Mouse (Mus musculus): ENCODE measurements around the gene Gm10134. TPM values are rescaled to one million over a fixed set of nuclear protein-coding genes. Genes with fewer than 3 reads are reported as not detected.
"Not testable (repeated sequence)": the region's sequence is repeated elsewhere in the genome, so short reads cannot be mapped to it uniquely, and the experiment has no call there.

Gm10134 gene
- not detected for total RNA-seq (2021)
- long read RNA-seq, experiment 1 = 0 reads
- long read RNA-seq, experiment 2 = 0 reads

DNA sequence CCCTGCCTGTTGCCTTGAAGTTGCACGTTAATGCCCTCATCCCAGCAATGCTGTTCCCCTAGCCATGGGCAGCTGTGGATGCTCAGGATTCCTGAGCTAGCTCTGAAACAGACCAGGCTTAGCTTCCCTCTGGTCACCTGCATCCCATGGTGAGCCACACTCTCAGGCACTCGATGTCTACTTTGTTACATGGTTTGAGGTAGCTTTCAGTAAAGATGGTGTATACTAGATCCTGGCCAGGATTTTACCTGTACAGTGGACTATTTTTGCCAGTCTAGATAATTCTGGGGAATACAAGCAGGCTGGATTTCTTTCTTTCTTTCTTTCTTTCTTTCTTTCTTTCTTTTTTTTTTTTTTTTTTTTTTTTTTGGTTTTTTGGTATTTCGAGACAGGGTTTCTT lies at the start of gene Gm10134:
Gene Gm10134 (plus strand): TSS at position 301 of the 400 bp plus-strand sequence.
- DNase-seq (ENCODE audit: low spot score in 2 of 2) = no peak

DNA sequence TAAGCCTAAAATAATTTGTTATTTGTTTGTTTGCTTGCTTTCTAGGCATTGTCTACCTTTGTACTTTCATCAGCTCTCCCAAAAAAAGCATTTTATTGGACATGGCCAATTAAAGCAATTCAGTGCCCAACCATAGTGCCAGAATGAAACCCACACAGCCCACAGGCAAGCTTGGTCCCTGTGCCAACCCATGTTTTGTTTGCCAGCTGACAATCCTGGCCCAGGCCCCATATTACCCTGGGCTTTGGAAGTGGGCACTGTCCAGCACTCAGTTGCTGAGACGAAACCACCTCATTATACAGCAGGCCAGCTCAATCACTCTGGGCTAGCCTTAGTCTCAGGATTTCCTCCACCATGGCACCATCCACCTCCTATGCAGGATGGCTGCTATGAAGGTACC lies 49.3 kb upstream of the Gm10134 start:
- DNase-seq (ENCODE audit: low spot score in 2 of 2) = peak in 1 of 2 experiments; percentile 42

DNA sequence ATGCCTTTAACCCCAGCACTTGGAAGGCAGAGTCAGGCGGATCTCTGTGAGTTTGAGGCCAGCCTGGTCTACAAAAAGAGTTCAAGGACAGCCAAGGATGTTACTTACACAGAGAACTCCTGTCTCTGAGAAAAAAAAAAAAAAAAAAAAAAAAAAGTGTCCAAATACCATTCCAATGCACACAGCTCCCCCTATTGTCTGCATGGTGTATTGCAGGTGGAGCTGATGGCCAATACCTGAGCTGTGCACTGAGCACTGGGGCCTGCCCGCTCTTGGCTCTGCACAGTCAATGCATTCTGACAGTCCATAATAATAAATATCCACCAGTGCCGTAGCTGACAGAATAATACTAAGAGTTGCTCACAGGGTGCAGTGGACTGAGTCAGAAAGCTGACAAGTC lies 42.0 kb upstream of the Gm10134 start:
- peak; percentile 50 to 52 for DNase-seq (ENCODE audit: low spot score in 2 of 2)

DNA sequence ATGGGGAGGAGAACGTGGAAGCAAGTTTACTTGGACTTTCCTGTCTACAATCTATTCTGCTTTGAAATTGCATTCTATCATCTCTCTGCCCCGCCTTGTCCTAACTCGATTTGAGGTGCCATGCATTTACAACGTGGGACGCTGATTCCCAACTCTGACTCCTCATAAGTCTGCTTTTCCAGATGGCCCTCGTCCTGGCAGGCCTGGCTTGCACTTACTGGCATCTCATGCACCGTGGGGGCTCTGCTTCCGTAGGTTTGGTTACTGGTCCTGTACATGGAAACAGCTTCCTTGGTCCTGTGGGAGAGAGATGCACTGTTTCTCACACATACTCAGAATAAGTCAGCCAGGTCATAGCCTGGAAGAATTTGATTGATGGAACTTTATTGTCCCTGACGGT lies 41.0 kb upstream of the Gm10134 start:
- DNase-seq (ENCODE audit: low spot score in 2 of 2) = no peak

DNA sequence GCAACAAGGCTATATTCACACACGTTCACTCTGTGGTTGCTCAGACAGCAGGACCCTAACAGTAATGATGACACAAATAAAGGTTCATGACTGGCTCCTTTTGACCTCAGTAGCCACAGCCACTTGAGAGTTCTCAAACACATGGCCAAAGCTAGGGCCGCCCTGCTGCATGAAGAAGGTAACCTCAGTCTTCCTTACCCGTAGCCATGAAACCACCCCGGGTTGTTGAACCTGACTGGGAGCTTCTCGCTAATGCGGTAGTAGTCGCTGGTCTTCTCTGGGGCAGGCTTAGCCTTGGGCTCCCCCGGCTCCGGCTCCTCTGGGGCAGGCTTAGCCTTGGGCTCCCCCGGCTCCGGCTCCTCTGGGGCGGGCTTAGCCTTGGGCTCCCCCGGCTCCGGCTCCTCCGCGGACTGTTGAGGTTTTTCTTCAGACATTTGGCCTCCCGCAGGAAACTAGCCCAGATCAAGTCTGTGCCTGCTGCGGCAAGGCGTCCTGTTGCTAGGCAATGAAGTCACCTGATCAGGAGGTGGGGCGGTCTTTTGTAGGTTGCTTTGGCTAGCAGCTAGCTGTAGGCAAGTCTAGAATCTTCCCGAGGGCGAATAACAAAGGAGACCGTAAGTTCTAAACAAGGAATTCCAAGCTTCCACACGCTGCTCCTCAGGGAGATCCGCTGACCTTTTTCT lies 39.9 kb upstream of the Gm10134 start, which contains the start of gene 1700007K13Rik:
Gene 1700007K13Rik (minus strand): TSS at position 497 of the 683 bp plus-strand sequence.
- DNase-seq (ENCODE audit: low spot score in 2 of 2) = peak; percentile 46 to 59

DNA sequence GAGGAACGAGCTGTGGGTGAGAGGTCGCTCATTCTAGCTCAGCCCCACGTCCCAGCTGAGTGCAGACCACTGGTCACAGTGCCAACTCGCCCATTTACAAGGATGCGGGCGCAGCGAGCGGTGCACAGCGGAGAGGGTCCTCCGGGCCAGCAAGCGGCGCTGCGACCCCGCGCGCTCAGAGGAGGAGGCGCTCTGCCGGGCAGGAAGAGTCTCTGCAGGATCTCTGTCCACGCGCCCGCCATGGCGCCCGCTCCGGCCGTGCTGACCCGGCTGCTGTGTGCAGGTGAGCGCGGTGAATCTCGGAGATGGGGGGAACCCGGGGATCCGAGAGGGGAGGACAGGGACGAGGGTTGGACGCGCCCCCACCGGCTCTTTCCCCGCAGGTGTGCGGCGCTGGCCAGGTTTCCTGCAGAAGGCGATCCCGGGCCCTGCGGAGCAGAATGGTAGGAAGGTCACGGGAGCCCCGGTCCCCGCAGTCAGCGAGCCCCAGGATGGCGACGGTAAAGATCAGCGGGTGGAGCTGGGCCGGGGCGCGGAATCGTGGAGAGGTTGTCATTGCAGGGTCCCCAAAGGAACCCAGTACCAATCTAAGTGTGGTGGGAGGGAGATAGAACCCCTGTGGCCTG lies 37.9 kb upstream of the Gm10134 start, which contains the start of gene Mrps2:
Gene Mrps2 (plus strand): TSS at position 207 of the 626 bp plus-strand sequence.
- DNase-seq (ENCODE audit: low spot score in 2 of 2) = peak; percentile 74 to 84

DNA sequence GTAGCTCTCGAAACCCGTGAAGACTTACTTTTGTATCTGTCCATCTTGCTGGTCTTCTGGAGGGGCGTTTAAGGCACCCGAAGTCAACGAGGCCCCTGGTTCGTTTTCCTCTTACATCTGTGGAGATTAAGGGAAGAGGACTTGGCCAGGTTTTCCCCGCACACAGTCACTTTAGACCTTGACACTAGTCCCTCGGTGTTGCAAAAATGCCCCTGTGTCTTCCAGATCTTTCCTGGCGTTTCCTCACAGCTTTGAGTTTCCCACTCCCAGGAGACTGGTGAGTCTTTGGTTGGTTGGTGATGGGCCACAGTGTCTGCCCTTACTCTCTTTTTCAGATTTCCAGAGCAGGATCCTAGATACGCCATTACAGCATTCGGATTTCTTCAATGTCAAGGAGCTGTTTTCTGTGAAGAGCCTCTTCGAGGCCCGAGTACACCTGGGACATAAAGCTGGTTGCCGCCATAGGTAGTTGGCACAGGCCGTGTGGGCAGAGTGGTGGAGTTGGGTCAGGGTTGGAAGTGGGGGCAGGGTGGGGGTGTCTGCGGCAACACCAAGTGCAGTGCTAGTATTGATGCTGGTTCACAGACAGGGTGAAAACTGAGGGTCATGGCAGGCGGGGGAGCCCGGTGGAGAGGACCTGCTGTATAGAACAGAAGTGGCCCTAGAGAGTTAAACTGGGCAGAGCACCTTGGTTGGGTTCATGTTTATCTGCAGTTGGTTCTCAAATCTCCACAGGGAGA lies 37.2 kb upstream of the Gm10134 start:
- DNase-seq (ENCODE audit: low spot score in 2 of 2) = no peak

DNA sequence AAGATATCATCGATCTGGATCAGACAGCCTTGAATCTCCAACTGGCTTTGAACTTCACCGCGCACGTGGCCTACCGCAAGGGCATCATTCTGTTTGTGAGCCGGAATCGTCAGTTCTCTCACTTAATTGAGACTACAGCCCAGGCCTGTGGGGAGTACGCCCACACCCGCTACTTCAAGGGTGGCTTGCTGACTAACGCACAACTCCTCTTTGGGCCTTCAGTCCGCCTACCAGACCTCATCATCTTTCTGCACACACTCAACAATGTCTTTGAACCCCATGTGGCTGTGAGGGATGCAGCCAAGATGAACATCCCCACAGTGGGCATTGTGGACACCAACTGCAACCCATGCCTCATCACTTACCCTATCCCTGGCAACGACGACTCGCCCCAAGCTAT lies 36.4 kb upstream of the Gm10134 start:
- no peak for DNase-seq (ENCODE audit: low spot score in 2 of 2)

DNA sequence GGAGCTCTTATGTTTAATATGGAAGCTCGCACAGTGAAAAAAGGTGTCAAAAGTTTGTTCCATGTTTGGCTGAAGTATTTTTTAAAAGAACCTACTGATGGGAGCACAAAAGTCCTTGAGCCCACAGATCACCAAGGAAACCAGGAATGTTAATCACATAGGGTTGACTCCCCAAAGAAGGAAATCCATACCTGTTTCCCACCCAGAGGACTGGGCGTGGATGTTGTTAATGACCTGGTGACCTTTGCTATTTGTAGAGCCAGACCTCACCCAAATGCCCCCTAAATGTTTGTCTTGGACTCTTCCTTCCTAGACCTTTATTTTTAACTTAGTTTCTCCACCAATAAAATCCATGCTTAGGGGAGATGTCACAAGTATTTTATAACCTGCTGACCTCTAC lies 35.3 kb upstream of the Gm10134 start:
- no peak for DNase-seq (ENCODE audit: low spot score in 2 of 2)

DNA sequence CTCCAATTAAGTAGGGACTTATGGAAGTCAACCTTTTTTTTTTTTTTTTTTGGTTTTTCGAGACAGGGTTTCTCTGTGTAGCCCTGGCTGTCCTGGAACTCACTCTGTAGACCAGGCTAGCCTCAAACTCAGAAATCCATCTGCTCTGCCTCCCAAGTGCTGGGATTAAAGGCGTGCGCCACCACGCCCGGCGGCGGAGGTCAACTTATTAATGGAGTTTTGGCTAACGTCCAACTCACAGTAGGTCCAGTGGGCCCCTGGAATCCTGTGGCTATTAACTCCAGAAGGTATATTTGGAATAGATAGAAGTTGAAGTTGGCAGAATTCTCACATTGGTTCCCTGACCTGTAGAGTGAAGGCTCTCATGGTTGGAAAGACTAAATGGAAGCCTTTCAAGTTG lies 33.9 kb upstream of the Gm10134 start:
- not testable (repeated sequence) for DNase-seq (ENCODE audit: low spot score in 2 of 2)

DNA sequence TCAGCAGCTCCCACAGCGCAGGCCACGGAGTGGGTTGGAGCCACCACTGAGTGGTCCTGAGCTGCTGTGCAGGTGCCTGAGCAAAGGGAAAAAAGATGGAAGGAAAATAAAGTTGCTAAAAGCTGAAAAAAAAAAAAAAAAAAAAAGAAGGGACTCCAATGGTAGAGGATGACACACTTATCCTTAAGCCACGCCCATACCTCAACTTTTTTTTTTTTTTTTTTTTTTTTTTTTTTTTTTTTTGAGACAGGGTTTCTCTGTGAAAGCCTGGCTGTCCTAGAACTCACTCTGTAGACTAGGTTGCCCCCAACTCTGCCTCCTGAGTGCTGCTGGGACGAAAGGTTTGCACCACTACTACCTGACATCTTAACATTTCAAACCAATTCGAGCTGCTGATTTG lies 27.9 kb upstream of the Gm10134 start:
- DNase-seq (ENCODE audit: low spot score in 2 of 2) = not testable (repeated sequence)

DNA sequence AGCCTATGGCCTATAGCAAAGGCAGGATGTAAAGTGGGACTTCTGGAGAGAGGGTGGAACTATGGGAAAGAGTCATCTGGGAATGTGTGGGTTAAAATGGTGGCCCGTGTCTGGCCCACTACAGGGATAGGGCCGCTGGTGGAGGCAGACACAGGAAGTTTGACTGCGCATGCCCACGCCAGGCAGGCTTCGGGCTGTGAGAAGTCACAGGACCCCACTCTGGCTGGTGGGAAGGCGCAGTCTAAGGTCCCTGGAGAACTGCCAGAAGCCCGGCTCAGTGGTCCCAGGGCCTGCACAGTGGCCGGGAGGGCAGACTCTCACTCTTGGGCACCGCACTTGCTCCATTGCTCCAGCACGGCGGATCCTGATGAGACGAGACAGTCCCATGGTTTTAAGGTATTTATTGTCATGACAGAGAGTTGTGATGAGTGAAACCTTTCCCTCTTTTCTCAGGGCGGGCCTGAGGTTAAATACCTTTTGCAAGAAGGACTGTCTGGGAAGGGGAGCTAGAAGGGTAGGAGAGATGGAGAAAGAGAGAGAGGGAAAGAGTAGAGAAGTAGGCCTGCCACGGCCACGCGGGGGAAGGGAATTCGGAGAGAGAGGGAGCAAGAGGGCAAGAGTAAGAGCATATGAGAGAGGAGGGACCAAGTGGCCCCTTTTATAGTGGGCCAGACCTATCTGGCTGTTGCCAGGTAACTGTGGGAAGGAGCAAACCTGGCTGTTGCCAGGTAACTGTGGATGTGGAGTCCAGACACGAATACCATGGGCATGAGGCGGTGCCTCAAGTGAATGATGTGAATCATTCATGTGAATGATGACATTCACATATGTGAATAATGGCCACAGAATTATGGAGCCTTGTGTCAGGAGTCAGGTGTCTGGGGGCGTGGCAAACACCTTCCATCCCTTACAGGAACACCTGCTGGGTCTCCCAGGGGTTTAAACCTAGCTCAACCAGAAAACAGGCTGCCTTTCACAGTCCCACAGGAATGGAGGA lies 26.4 kb upstream of the Gm10134 start:
- DNase-seq (ENCODE audit: low spot score in 2 of 2) = no peak

DNA sequence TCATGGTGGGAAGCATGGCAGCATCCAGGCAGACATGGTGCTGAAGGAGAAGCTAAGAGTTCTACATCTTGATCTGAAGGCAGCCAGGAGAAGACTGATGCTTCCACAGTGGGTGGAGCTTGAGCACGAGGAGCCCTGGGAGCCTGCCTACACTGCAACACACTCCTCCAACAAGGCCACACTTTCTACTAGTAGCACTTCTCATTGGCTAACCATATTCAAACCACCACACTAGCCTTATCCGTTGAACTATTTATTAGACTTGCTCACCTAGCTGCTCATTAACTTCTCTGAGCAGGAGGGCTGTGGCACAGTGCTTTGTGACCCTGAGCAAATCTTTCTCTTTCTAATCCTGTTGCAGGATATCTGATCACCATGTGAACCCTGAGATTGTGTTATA lies 22.0 kb upstream of the Gm10134 start:
- DNase-seq (ENCODE audit: low spot score in 2 of 2) = no peak

DNA sequence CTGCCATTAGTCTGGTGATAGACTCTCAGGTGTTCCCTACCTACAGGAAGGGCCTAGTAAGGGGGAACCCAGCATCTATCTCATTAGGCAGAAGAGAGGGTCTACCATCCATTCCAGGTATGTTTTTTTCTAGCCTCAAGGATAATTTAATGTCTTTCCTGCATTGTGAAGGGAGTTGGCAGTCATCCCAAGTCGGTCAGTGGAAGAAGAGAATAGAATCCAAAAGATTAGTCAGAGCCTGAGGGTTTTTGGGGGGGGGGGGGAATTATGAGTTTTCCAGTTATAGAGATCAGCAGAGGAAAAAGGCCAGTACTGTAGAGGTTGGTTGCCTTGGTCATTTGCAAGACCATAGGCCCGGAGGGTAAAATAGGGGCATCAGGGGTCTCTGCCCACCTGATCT lies 11.4 kb upstream of the Gm10134 start:
- no peak for DNase-seq (ENCODE audit: low spot score in 2 of 2)

DNA sequence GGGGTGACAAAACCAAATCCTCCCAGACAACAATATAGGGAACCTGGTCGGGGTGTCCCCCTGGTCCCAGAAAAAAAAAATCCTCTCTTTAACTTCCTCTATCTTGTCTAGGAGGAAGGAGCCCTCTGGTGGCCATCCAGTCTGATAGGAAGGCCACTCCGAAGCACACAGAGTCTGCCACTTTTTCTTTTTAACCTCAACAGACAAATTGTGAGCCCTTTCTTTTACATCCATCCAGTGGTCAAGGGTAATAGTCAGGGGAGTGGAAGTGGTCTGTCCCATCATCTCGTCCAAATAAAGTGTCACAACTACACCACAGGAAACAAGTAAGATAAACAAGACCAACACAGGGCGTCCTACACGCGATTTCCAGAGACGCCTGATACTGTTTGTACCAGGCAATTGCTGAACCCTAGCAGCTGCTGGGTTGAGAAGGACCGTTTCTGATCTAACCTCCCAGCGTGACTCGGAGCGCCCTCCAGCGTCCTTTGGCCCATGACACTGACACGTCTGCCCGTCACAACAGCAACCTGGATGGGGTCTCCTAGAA lies 10.6 kb upstream of the Gm10134 start:
- DNase-seq (ENCODE audit: low spot score in 2 of 2) = peak in 1 of 2 experiments; percentile 44

DNA sequence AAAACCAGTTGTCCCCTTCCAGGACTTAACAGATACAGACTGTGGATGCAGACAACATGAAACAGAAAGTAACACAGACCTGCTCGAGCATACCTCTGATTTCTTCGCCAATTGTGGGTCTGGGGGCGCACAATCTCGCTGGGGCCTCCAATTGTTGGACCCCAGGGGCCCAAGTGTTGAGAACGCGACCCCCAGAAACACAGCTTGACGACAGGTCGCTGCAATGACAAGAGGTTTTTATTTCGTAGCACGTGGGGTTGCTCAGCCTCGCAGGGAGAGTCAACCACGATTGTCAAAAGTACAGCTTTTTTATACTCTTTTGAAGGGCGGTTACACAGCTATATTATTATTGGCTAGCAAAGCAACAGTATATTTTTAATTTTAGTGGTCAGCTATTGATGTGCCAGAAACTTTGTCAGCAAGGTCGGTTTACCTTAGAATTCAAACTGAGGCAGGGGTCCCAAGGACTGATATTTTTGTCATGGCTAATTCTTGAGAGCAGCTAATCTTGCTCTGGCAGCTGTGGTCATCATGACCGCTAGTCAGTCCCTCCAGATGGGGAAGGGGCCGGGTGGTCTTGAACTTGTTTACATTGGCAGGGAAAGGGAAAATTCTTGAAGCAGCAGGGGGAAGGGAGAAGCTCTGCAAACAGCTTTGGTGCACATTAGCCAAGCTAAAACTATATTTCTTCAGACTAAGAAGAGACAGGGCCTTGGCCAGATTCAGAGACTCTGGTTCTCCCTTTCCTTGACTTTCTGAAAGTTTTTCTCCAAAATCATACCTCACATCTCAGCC lies 9.9 kb upstream of the Gm10134 start:
- DNase-seq (ENCODE audit: low spot score in 2 of 2) = no peak

DNA sequence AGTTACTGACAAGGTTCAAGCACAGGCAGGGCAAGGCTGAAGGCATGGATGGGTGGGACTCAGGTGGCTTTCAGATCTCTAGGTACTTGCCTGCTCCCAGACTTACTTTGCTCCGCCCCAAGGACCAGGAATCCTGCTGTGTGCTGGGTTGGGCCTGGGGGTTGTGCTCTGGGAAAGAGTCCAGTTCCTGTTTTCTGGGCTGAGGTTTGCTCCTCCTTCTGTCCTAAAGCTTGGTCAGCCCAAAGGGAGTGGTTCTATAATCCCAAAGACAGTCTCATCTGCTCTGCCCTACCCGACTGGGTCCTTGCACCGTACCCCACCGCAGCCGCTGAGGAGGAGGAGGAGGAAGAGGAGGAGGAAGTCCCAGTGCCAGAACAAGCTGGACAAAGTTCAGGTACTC lies 9.2 kb upstream of the Gm10134 start, which contains the start of gene Gbgt1:
Gene Gbgt1 (plus strand): TSS at position 221 of the 400 bp plus-strand sequence.
- DNase-seq (ENCODE audit: low spot score in 2 of 2) = no peak

DNA sequence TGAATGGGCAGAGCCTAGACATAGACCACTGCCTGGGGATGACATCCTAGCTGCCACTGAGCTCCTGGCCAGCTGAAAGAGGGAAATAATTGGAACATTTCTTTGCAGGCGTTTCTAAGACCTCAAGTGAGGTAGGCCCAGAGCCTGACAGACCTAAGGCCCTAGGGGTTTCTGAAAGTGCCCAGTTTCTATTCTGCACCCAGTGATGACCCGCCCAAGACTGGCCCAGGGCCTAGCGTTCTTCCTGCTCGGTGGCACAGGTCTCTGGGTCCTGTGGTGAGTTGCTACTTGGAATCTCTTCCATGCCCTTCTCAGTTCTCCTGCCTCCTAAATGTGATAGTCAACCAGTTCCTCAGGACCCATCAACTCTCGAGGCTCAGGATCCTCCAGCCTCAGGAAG lies 8.3 kb upstream of the Gm10134 start:
- no peak for DNase-seq (ENCODE audit: low spot score in 2 of 2)

DNA sequence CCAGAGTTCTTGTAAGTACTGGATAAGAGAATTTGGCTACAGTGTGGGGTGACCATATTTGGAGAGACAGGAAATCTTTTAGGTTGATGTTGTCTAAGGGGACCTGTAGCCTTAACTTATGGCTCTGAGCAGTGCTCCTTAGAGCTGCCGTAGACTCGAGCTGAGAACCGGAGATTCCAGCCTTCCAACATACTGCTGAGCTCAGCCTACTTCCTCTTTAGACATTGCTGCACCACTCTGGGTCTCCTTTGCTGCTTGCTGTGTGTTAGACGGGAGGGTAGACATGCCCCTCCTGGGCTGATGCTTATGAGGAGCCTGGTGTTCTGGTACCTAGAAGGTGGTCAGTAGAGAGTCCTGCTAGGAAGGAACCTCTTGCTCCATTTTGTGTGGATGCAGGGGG lies 7.5 kb upstream of the Gm10134 start:
- no peak for DNase-seq (ENCODE audit: low spot score in 2 of 2)

DNA sequence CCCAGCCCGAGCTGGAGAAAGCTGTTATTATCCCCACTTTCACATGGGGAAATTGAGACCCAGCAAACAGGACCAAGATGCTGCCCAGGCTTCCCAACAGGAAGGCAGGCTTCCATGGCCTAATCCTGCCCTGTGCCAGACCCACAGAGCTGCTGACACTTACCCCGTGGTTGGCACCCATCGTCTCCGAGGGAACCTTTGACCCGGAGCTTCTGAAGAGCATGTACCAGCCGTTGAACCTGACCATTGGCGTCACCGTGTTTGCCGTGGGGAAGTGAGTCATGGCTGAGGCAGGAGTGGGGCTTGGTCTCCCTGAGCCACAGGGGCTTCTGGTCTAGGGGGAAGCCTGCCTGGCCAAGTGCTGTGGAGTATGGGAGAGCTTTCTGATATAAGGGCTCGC lies 2.9 kb upstream of the Gm10134 start:
- DNase-seq (ENCODE audit: low spot score in 2 of 2) = no peak

All from layer of hippocampus, postnatal 14 days (tissue).